Mouse (Mus musculus): ENCODE measurements around the gene Nxph4.

DNA sequence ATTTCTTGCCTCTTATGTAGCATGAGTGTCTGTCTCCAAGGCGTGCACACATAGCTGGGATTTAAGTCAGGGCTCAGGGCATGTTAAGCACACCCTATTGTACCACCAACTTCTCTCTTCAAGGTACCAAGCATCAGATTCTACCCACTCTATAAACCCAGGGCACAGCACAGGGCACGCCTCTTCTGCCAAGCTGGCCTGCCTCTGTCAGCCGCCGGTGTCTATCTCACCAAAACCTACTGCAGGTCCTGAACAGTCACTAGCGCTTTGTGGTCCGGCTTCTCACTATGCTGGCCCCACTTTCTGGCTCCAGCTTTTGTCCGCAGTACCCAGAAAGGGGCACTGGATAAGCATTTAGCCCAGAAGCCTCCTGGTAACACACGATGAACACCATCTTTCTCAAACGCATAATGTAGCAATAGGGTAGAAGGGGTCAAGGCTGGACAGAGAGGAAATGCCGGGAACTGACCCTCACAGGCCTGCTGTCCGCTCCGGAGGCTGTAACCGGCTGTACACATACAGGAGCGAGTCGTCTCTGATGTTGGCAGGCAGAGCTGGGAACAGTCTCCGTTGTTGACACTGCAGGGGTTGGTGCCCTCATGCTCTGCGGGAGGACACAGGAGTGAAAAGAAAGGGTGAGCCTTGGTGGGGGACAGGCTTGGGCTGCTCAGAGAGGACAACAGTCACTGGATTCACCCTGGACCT lies 36.7 kb upstream of the Nxph4 start:
- TF ChIP-seq CTCF (IDR thresholded peaks at IDR 0.05) (no peak), EP300 (IDR thresholded peaks at IDR 0.05) (no peak)
